Mouse (Mus musculus) ZHBTc4 (cell line): ENCODE measurements around the gene Rasal2.

ENCODE experiments used
- DNase-seq: peaks from one replicate; pipeline ENCODE4 v3.0.0-alpha.2; 2011; ENCODE audit warnings: low read depth, low spot score

The Rasal2 gene

DNA sequence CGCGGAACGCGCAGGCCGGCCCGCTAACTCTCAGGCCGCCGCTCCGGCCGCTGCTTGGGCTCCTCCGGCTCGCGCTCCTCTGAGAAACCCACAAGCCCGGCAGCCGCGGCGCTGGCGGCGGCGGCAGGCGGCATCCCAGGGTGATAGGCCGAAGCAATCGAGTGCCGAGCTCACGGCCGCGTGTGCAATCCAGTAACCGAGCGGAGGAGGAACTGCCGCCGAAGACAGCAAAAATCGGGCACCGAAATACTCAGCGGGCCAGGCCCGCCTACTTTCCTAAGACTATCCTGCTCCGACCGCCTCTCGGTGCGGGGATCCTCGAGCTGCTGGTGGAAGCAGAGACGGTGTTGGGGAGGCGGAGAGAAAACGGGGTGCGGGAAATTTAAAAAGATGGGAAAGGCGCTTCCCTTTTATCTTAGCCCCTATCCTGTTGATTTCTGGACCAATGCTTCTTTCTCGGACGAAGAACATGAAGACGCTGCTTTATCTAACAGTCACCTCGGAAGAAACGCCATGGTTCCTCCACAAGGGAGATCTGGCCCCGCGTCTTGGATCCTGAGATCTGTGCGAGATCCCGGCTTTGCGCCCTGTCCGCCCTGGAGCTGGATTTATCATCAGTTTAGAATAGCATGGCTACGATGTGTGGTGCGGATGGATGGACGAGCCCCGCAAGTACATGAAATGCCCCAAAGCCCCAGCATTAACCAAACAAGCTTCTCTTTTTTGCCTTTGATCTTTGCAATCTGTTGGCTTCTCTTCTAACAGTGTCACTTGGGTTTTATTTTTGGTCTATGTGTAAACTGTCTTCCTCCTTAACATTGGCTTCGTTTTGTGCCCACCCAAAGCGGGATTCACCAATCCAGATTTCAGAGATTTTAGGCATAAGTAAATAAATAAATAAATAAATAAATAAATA, at the start of gene Rasal2:
Gene Rasal2 (minus strand): TSS at position 142 of the 916 bp plus-strand sequence.
- DNase-seq, result peak; percentile 99

GRCm38 (mm10) chr1:157461276-157461675, 48.9 kb upstream of the Rasal2 start:
- DNase-seq, result no peak

DNA sequence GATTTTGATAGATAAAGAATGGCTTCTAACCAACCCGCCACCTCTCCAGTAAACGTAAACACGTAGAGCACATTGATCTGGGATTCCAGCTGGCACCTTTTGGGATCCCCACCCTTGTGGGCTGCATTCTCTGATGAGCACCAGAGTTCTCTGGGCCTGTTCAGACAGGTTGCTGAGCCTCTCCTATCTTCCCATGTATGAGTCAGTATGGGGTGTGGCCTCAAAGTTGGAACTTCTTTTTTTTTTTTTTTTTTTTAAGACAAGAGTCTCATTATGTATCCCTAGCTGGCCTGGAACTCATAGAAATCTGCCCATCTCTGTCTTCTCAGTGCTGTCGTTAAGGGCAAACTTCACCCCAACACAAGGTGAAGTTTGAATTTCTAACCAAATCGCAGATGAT, 47.5 kb upstream of the Rasal2 start:
- DNase-seq, result peak; percentile 23

DNA sequence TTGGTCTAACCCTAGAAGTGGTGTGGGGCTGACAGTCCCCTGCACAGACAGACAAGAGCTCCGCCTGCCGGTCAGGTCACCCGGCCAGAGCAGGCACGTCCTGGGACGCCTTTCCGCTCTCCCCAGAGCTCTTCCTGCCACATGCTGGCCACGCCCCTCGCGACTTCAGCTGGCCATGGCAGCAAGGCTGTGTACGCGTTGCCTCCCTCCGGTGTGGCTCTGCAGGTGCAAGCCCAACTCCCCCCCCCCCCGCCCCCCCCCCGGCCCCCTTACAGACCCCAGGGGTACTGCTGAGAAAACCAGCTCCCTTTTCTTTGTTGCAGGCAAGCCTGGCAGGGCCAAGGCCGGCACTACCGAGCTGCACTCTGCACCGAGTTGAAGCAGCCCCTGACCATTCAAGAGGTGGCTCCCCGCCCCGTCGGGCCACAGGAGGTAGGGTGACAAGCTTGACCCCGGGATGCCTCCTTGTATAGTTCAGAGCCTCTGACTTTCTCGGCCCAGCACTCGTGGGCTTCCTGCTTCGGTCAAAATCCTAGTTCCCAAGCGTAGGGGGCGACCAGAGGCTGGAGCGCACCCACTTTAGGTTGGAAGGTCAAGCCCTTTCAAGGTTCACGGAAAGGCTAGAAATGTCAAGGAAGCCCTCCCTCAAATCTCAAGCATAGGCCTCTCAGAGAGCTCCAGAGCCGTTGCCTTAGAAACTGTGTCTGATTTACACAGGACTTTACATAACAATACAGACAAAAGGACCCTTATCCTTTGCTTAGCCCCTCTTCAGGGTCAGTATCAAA, 46.2 kb upstream of the Rasal2 start, which contains the start of gene Cryzl2:
Gene Cryzl2 (plus strand): TSS at position 157 of the 788 bp plus-strand sequence.
- DNase-seq, result peak; percentile 94

GRCm38 (mm10) chr1:157457789-157458188, 45.4 kb upstream of the Rasal2 start:
- DNase-seq, result no peak

DNA sequence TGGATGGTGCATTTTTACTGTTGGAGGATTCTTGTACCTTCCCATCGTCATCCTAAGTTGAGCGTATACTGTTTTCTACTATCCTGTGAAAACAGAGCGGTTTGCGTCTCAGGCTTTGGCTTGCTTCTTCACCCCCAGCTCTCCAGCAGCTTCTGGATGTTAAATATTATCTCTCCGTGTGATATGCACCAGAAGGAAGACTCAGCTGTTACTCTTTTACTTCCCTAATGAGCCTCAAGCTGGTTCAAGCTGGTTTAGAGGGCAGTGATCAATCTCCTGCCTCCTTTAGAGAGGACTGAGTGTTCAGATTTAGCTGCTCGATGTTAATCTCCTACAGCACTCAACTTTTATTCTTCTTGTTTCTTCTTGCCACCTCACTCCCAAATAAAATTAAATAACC, 42.5 kb upstream of the Rasal2 start:
- DNase-seq, result no peak

DNA sequence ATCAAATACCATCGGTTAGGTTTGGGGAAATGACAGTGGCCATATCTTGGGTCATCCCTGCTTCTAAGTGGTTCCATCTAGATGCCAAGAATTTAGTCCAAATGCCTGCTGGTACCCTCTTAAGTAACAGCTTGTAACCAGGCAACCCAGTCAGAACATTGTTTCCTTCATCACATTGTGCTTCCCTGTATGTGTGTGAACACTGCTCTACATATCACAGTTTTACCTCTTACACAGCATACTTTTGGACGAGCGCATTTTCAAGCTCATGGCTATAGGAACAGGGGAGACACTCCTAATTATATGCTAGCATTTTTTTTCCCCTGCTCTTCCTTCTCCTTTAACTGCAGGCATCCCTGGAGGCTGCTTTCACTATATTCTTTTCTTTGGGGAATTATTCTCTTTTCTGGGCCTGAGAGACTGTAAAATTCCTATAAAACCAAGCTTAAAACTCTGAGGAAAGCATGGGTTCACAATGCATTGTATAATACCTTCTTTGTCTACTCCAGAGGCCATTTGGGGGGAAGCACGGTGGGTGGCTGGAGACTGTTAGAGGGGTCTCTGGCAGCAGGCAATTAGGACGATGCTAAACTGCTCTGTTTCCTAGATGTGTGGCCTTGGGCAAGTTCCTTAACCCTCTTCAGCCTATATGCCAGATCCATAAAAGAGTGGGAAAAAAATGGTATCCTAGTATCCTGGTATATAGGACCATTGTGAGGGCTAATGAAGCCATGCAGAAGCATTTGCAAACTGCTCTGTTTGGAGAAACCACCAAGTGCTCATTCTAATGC, 40.6 kb upstream of the Rasal2 start:
- DNase-seq, result no peak

GRCm38 (mm10) chr1:157452284-157452683, 39.9 kb upstream of the Rasal2 start:
- no peak for DNase-seq

DNA sequence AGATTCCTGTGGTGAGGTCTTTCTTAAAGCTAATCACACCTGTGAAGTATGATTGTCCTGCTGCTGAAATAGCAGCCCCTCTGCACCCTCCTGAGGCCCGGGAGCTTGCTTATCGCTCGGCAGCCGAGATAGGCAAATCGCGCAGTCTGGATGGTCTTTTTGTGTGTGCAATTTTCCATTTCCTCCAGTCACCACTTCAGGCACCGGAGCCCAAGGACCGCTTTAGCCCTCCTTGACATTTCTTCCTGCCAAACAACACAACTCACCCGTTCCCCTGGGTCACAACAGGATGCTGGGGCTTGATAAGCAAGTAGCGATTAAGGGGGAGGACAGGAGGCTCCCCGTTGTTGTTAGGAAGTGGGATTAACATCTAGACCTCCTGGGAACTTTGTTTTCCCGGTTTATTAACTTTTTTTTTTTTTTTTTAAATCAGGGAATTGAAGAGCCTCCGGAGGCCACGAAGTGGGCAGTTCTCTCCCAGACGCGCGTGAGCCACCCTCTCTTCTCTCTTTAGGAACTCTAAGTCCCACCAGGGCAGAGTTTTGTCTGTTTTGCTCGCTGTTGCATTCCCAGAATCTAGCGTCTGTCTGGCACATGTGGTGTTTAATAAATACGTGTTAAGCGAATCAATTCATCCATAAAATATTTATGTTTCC, 37.7 kb upstream of the Rasal2 start:
- no peak for DNase-seq

DNA sequence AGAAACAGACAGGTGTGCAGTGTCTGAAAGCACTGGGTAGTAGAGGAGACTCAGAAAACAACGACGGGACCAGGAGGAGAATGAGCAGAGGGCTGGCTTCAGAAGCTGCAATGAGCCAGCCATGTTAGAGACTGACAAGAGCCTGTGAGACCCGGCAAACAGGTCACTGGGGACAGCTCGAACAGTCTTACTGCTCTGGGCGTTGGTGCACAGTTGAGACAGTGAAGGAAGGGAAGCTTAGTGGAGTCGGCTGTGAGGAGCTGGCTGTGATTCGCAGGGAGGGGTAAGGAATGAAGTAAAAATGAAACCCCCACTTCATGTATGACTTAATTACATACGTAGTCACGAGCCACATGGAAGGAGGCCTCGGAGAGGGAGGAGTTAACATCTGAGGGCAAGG, 37.1 kb upstream of the Rasal2 start:
- DNase-seq, result no peak

- no peak for DNase-seq
Observed at GRCm38 (mm10) chr1:157448805-157449188, 36.4 kb upstream of the Rasal2 start.

DNA sequence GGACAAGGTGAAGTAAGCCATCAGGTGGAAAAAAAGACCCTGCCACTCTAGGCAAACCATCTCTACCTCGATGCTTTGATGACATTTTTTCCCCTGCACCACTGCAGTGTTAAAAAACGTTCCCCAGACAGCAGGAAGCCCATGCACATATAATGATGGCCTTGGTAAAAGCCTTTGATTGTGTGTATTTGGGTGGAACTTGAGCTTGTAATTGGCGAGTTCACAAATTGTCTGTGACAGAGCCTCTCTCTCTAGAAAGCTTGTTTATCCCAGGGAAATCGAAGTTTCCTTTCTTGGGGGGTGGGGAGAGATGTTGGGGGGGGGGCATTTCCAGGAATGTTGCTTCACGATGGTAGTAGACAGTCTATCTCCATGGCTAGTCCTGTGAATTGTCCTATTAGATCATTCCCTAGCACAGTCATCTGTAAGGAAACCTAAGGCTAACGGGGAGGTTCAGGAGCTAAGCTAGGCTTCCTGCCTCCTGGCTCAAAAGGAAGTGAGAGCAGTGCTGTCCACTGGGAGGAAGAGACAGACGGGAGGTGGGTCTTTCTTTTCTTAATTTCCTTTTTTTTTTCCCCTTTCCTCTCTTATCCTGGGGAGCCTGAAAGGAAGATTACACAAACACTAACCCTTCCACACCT, 35.9 kb upstream of the Rasal2 start:
- no peak for DNase-seq

DNA sequence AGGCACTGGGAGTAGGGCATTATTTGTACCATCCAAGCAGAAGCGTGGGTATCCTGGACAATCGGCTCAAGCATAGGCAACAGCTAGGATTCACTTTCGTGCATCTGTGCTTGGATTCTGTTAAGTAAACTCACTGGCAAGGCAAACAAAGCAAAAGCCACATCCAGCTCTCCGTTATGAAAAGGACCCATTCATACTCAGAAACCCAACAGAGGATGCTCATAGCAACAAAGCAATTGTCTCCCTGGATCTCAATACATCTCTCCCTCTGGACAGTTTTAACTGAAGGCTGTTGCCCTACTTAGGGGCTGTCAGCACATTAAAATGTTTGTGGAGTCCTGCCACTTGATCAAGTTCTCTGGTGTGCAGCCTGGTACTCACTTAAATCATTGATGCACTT, 34.7 kb upstream of the Rasal2 start:
- no peak for DNase-seq

- no peak for DNase-seq
Observed at GRCm38 (mm10) chr1:157446325-157446724, 33.9 kb upstream of the Rasal2 start.

GRCm38 (mm10) chr1:157445398-157445910, 33.1 kb upstream of the Rasal2 start:
- DNase-seq, result no peak

- DNase-seq, result no peak
Observed at GRCm38 (mm10) chr1:157444632-157445300, 32.4 kb upstream of the Rasal2 start.

- no peak for DNase-seq
Observed at GRCm38 (mm10) chr1:157443723-157444561, 31.5 kb upstream of the Rasal2 start.

DNA sequence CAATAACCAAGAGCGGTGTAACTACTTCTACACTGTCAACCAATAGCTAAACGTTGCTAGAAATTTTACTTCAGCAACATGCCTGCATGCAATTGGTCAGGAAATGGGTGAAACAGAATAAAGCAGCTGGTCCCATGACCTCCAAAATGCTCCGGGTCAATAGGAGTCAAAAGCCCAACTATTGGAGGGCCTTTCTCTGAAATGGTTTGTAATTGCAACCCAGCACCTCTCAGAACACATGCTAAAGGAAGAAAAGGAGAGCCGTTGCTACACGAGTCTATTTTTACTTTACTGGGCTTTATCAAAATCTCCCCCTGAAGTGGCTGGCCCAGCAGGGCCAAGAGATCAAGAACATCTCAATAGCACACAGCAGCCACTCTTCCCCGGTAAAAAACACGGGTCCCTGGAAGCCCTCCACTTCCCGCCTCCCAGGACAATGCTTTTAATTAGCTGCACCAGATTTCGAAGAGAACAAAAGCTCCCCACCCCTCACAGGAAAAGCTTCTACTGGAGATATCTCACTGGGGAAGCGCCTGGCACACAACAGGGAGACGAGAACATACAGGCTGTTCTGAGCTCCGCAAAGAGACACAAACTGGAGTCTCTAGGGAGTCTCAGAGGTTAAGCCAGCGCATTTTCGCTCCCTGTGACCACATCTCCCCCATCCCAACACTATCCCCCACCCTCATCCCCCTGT, 30.8 kb upstream of the Rasal2 start:
- peak; percentile 30 for DNase-seq
